Mouse (Mus musculus) left cerebral cortex, adult 18-20 months (tissue): Measurements from ENCODE around the gene Slc38a2. TPM values are rescaled to one million over a fixed set of nuclear protein-coding genes. Genes with fewer than 3 reads are reported as not detected.

ENCODE experiments used
- DNase-seq, 2 experiments: peaks; one replicate each; pipeline ENCODE4 v3.0.0; 2021 to 2022; ENCODE audit warnings: low spot score in 2 of 2, mixed read lengths in 1 of 2
- total RNA-seq, 2 experiments: library from RNA; stranded (reverse); gene quantifications; 2 replicates each; pipeline ENCODE4 v1.2.3; 2021

The Slc38a2 gene
- total RNA-seq, 2 experiments from 2014 or later, result 93.9 to 101 TPM

DNA sequence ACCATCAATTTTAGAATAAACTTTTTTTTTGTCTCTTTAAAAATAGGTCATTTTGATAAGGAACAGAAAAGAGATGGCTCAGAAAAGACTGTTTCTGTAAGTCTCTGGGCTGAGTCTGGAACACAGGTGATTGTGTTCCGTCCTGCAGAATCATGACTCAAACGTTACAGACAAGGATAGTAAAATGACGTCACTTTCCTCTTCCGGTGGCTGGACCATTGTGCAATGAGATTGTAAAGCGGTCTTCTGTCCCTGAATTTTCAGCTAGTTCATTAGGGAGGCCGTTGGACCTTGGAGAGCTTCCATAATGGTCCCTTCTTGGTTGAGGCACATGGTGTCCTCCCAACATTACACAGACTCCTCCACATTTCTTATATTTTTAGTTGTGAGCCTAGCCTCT is 29.8 kb downstream of the Slc38a2 start:
- no peak for DNase-seq

DNA sequence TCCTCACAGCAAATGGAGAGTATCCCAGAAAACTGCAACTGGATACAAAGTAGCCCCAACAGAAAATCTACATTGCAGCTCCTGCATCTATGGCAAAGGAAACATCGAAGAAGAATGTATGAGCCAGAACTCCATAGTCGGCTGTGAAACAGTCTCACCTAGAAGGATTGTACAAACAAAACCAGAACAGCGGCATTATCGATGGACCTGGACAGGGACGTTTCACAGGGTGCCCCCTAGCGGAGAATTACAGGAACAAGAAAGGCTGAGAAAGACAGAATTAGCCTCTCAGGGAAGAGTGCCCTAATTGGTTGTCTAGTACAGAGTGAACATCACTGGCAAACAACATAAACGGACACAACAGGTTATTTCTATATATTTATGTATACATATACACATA is 32.9 kb downstream of the Slc38a2 start:
- DNase-seq, result peak; percentile 59 to 72

DNA sequence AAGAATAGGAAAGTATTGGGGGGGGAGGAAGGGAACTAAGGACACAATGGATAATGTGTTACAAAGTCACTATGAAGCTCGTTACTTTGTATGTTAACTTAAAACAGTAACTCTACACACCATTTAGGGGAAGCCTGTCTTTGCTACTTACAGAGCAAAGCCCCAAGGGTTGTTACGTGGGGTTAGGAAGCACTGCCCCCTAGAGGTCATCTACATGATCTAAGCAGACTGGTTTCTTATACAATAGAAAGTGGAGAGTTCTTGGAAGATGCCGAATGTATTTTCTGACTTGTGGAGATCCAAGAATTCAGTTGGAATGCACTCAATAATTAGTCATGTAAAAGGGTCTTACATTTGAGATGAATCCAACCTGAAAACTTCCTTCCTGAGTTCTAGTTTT is 33.6 kb downstream of the Slc38a2 start:
- peak; percentile 58 to 71 for DNase-seq

DNA sequence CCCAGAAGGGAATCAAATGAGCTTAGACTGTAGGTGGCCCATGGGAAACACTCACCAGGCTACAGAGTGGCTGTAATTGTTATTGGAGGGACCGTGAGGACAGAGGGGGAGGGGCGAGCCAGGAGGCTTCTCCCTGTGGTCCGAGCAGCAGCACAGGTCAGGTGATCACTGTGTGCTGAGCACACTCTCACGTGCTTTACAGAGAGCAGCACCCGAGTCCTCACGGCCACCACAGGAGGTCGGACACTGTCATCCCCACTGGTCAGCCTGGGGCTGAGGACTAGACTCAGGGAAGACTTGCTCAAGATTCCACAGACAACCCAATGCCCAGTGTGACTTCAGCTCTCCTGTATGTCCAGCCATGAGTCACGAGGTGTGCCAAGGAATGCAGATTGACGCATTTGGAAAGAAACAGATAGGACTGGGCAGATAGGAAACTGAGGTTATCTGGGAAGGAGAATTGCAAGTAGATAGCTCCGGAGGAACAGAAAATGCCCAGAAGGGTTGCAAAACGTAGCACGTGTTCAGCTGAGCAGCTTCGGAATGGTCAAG is 38.9 kb downstream of the Slc38a2 start:
- DNase-seq, result no peak

DNA sequence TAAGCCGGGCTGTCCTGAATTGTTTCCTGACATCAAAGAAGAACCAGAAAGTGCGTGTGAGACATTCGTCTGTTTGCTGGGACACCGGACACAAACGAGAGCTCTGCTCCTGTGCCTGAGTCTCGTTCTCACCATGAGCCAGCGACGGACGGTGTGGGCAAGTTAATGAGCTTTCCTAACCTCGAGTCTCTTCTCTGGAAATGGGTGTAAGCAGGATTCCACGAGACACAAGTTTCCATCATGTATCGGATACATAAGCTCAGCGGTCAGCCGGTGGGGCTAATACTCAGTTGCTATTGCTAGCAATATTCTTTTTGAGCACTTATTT is 41.3 kb downstream of the Slc38a2 start:
- DNase-seq, result no peak

DNA sequence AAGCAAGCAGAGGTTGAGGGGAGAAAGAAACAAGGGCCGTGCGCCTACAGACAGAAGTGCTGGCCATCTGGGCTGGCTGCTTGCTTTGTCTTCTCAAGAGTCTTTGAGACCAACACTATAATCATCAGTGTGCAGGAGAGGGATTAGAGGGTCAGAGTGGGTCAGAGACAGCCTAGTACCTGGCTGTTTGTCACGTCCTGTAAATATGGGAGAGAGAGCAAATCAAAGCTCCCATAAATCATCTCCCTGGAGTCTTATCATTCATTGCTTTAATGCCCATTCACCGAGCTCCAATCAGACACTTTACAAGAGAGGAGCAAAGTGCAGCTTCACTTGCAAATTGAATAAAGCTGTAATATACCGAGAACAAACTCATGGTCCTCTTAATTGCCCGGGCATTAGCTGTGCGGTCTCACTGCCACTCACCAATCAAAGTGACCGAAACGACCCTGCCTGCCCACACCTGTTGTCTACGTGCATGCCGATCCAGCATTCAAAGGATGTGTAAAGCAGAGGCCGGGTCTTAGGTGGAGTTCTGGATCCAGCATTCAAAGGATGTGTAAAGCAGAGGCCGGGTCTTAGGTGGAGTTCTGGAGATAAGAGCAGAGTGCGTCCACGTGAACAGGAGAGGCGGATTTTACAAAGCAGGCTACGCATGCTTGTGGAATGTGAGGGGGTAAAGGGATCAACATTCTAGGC is 41.8 kb downstream of the Slc38a2 start:
- no peak for DNase-seq

DNA sequence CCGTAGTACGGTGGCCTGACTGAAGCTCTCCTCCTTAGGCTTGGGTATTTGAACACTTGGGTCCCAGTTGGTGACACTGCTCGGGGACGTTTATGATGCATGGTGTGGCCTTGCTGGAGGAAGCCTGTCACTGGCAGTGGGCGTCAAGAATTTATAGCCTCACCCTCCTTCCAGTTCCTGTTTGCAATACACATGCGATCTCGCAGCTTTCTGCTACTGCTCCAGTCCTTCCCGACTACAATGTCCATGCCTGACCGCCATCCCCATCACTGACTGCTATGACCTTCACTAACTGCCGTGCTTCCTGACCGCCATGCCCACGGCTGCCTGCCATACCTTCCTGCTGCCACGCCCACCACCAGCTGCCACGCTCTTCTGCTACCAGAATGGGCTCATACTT is 44.0 kb downstream of the Slc38a2 start:
- no peak for DNase-seq

DNA sequence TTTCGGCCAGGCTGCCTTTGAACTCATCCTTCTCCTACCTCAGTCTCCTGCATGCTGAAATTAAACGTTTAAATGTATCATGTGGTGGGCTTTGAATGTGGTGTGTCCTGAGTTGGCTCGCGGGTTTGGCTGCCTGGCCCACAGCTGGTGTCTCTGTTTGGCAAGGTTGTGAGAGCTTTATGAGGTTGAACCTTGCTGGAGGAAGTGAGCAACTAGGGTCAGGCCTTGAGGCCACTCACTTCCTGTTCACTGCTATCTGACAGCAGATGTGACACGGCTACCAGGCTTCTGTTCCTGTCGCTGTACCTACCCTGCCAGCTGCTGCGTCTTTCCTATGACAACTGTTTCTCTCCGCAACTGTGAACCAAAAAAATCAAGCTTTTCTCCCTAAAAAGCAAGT is 44.8 kb downstream of the Slc38a2 start:
- no peak for DNase-seq

DNA sequence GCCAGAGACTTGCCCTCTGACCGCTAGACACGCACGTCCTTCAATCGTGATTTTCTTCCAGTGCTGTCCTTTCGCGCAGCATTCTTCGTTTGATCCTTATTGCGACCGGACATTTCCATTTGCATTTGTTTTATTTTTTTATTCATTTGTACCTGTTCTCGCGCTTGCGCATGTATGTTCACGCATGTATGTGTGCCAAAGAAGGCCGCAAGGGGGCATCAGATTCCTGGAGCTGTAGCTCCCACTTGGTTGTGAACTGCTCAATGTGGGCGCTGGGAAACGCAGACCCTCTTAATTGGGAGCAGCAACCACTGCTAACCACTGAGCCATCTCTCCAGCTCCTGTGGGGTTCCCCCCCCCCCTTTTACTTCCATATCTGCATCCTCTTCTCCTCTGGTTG is 46.5 kb downstream of the Slc38a2 start:
- DNase-seq, result no peak

DNA sequence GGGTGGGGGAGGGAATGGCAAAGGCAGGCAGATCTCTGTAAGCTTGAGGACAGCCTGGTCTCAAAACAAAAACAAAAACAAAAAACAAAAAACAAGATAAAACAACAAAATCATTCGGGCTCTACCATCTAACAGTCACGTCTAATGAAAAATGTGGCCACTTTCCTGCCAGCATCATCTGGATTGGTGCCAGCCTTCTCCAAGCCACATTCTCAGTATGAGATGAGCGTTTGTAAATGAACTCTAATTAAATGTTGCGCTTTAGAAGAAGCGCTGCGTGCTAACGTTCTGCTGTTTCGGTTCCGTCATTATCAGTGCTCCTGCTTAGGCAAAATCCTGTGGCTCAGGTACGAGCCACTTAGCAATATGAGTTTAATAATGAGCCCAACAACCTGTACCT is 47.0 kb downstream of the Slc38a2 start:
- no peak for DNase-seq

DNA sequence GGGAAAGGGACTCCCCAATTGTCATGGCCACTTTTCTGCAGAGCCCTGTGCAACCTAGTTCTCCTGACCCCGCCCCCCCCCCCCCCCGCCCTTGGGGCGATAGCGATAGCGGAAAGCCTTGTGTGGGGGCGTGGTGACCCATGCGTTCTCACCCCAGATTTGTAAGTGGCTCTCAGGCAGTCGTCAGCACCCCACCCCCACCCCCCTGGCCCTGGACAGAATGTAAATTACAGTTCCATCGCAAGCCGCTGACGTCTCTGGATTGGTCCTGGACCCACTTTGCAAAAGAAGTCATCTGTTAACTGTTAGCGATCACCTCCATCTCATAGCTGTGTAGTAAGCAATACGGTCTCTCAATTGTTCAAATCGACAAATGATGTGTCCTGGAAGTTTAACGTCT is 52.2 kb downstream of the Slc38a2 start:
- no peak for DNase-seq

DNA sequence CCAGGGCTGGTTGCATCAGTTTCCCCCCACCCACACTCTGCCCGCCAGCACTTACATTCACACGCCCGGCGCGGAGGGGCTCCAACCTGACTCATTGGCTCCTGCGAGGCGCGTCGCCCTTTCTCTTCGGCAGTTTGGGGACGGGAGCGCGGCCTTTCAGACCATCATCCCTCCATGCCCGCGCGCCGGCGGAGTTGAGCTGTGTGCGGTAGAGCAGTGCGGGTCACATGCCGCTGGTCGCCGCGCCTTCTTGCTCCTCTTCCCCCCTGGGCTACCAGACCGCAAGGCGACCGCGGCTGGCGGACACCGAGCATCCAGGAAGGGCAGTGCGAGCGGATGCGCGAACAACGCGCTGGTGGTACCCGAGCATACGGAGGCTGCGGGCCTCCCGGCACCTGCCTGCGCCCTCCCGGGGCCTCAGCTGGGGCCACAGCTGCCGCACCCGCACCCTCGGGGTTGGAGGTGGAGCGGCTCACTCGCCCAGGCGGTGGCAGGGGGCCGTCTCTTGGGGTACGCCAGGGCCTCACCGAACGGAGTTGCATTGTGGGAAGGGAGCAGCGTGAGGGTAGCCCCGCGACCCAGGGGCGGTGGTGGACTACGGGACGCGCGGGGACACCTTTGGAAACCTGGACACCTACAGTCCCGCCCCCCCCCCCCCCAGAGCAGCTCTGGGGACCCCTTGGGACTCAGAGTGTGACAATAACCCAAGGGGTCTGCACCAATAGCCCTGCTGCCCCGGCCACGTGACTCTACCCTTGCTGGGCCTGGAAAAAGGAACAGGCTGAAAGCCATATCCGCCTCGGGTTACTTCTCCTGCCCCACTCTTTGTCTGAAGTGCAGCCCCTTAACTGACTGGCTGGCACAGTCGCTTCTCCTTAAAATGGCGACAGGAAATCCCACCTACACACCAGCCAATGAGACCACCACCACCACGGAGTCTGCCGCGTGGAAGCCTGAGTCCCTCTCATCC is 56.8 kb downstream of the Slc38a2 start, which contains the start of gene Slc38a1:
Gene Slc38a1, minus strand, starts transcription at position 478 of the 970 bp plus-strand sequence.
- DNase-seq, result peak; percentile 44 to 62

DNA sequence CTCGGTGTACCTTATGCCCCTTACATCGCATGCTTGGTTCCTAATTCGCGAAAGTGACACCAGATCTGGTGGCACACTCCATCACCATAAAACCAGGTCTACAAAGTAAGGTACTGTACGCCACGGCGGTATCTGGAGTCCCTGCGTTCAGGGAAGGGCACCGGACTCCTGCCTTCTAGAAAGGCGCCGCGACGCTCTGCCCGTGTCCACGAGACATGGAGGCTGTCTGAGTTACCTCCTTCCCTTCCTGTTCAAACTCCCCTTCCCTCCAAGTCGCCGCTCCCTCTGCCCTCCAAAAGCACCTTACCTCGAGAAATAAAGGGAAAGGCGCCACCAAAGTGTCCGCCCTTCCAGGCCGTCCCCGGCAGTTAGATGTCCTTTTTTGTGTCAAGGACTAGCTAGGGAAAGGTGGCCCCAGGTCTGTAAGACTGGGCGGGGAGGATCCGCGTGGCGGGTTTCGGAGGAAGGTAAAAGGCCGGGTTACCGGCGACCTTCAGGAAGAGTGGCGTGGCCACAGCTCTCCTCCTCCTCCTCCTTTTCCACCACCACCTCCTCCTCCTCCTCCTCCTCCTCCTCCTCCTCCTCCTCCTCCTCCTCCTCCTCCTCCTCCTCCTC is 57.6 kb downstream of the Slc38a2 start:
- DNase-seq, result peak in 1 of 2 experiments; percentile 42

DNA sequence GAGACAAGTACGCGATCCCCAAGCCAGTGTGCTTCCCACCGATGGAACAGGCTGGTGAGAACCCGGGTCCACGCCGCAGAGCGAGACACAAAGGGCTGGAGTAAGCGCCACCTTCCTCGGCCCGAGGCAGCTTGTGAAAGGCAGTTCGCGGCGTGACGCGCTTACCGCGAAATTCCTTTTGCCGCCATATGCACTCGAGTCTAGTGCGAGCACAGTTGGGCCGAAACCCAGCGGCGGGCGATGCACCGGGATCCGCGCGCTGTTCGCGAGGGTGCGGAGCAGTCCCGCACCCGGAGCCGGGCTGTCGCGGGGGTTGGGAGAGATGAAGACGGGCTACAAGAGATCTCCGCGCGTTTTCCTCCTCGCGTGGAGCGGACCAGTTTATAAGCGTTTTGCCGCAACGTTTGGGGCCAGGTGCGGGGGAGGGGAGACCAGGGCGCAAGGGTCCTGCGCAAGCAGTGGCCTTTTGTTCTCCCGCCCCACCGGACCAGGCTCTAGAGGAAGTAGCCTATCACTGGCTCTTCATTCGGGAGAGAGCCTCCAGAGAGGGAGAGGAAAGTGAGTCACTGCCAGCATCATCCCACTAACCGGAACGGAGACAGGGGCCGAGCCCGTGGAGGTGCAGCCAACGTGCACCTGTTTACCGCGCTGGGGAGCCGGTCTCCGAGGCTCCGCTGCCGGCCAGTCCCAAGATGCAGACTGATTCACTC is 58.3 kb downstream of the Slc38a2 start:
- DNase-seq, result peak; percentile 59 to 75

DNA sequence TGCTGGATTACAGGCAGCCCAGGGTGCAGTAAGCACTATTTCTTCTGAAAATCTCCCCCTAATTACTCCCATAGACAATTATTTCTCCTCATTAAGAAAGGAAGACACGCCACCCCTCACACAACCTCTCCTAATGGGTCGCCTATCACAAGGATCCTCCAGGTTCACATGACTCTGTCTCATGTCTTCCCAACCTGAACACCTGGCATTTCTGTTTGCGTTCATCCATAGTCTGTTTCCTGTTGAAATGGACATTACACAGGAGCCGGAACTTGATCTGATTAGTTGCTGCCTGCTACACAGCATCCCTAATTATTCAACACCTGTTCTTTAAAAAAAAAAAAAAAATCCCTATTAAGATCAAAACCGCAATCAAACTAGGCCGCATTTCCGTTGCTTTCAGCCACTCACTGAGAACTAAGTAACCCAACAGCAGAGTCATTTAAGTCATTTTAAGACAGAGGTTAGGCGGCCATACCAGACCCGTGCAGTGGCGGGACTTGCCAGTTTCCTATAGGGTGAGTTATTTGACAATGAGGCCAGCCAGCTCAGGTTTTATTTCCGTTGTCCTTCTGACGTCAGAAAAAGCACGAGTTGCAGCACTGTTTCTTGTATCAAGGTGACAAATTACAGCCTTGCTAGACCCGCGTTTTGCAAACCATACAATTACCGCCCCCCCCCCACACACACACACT is 59.1 kb downstream of the Slc38a2 start:
- DNase-seq, result peak in 1 of 2 experiments; percentile 21

DNA sequence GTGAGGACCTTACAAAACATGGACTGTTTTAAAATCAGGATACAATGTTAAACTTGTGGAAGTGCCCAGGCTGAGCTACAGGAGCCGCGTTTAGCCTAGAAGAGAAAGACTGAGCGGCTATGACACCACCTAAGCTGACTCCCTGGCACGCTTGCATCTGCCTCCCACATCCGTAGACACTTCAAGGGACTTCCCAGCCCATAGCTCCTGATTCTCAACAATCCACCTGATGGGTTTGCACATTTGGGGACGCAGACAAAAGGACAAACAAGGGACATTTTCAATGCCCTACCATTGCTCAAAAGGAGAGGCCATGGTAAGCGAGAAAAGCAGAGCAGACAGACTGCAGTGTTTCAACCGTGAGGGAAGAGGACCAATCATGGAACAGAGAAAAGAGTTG is 59.9 kb downstream of the Slc38a2 start:
- no peak for DNase-seq

DNA sequence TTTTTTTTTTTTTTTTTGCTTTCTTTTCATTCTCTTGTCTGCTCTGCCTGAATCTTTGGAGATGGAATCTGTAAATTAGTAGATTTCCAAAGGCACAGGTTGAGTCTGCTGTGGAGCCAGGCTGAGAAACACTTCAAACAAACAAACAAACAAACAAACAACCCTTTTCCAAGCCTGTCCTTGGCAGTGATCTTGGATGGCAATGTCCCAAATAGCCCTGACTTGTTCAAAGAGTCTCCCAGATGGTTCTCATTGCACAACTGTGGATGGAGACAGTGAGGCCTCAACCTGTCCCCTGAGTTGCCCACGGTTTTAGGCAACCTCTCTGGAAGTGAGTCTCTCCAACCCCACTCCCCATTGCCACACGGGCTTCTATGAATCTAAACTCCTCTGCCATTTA is 60.9 kb downstream of the Slc38a2 start:
- DNase-seq, result no peak

DNA sequence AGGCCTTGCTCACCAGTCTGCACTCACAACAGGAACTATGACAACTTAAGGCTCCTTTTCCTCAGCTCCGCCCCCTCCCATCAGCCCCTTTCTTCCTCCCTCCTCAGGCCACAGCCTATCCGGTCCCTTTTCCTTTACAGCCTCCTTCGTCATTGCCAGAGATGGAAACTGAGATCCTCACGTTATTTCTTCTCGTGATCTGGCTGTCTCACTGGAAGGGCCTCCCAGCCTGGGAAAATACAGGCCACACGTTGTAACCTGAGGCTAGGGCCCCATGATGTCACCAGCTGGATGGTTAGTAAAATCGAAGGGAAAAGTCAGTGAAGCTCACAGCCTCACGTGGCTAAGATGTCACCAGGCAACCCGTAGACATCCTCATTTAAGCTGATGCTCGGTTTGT is 61.4 kb downstream of the Slc38a2 start:
- DNase-seq, result no peak
